Mouse (Mus musculus) liver (tissue): ENCODE measurements around the gene Ccl27a.
"Not testable (repeated sequence)": the region's sequence is repeated elsewhere in the genome, so short reads cannot be mapped to it uniquely, and the experiment has no call there.

Experiments used
- DNase-seq: peaks from one replicate; pipeline ENCODE4 v3.0.0-alpha.2; 2020; ENCODE audit warnings: mixed read lengths

The Ccl27a gene

GRCm38 (mm10) chr4:41774002-41774401 lies at the start of gene Ccl27a:
Gene Ccl27a, minus strand, starts transcription at chr4:41774247.
- peak; percentile 84 for DNase-seq

GRCm38 (mm10) chr4:41783197-41783596 lies 9.2 kb upstream of the Ccl27a start:
- not testable (repeated sequence) for DNase-seq

- not testable (repeated sequence) for DNase-seq
Measured at GRCm38 (mm10) chr4:41782711-41783110, 8.7 kb upstream of the Ccl27a start.

DNA sequence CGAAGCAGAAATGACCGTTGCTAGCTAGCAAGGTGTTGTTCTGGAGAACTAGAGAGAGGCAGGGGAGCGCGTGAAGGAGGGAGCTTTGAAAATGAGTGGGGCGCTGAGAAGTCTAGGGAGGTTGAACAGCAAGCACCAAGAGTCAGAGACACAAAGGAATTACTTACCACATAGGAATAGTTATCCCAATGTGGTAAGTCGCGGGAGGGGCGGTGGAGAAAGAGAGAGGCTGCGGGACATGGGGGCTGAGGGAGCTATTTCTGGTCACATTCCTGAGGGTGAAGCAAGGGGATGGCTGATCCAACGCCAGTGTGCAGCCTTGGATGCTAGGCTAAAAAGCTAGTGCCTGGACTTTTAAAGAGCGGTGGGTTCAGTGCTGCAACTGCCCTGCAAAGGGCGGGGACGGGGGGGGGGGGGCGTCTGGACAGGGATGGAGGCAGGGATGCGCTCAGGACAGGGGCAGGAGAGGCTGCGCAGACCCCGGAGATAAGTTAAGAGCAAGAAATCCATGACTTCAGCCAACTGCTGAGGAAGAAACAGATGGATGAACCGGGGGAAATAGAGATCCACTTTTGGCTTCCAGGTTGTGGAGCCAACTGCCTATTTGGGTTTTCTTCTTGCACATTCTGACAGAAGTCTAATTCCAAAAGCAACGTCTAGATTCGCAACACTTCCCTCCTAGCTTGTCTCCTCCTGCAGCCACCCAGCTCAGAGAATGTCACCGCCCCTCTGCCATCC lies 7.9 kb upstream of the Ccl27a start:
- not testable (repeated sequence) for DNase-seq

- DNase-seq, result not testable (repeated sequence)
Measured at GRCm38 (mm10) chr4:41781271-41781670, 7.2 kb upstream of the Ccl27a start.

- not testable (repeated sequence) for DNase-seq
Measured at GRCm38 (mm10) chr4:41775840-41776239, 1.8 kb upstream of the Ccl27a start.

DNA sequence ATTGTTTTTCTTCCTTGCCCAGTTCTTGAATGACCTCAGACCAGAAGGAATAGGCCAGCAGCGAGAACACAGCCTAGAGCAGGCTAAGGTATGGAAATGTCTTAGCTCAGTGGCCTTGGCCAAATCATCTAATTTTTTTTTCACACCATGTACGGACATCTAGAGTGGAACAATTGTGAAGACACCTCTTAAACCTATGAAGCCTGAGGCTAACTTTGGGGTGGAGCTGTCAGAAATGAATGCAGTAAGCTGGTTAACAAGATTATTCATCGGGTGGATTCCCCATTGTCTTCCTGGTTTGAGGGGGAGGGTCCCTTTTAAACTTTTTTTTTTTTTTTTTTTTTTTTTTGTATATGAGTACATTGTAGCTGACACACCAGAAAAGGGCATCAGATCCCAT lies 459 bp upstream of the Ccl27a start:
- not testable (repeated sequence) for DNase-seq

- peak; percentile 77 for DNase-seq
Measured at GRCm38 (mm10) chr4:41773502-41773901, 545 bp downstream of the Ccl27a start.

DNA sequence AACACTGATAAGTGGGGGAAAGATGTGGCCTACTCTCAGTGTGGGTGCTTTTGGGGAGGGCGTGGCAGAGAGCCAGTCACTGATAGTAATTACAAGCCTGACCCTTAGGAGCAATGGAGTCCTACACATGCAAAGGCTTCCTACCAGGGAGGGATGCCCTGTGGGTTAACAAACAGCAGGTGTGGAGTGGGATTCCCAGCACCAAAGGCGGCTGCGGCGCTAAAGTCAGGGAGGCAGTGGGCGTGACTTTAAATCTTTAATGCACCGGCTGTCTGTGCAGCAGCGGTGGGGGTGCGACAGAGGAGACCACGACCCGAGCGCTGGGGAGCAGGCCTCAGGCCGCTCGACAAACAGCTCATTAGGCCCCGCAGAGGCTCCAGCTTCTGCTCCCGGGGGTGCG lies 1.1 kb downstream of the Ccl27a start:
- DNase-seq, result not testable (repeated sequence)

DNA sequence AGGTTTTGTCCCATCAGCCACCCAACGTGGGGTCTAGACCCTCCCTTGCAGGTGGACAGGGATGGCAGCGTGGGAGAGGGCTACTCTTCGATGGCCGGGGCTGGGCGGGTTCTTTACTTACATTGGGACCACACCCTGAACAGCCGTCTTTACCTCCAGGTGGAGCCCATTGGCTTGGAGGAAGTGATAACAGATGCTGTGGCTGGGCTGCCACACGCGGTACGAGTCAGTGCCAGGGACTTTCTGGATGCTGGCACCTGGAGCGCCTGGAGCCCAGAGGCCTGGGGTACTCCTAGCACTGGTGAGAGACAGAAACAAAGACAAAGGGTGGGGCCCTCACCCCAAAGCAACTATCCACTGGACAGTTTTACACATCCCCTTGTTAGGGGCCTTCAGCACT lies 6.7 kb downstream of the Ccl27a start:
- DNase-seq, result not testable (repeated sequence)

DNA sequence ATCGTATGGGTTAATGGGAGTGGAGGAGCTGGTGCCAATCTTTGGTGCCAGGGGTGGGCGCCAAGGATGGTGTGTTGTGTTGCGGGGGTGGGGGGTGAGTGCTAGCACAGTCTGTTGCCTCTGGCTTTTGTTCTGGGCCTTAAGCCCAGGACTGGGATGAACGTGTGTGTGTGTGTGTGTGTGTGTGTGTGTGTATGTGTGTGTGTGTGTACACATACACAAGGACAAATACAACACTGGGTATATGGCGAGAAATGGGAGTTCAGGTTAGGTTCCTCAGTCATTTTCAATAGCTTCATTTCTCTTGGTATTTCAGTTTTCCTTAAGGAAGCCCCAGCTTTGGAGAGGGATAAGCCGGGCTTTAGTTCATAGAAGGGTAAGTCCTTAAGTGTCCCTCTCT lies 10.9 kb downstream of the Ccl27a start:
- not testable (repeated sequence) for DNase-seq

DNA sequence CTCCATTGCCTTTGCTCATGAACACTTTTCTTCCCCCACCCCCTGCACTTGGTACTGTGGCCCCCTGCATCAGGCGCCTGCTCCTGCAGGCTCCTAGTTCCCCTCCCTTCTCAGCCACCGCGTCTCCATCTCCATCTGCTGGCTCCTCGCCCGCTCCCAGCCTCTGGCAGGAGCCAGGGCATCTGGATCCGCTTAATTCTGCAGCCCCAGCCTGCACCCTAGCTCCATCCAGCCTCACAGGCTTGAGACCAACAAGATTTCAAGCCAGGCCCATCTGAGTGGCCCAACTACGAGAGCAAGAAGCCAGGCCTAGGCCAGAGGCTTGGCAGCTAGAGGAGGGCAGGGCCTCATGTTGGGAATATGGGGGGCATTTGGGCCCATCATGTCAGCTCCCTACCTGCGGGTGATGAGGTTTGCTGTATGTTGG lies 11.3 kb downstream of the Ccl27a start:
- peak; percentile 24 for DNase-seq

GRCm38 (mm10) chr4:41762099-41762687 lies 11.9 kb downstream of the Ccl27a start:
- DNase-seq, result peak; percentile 62

DNA sequence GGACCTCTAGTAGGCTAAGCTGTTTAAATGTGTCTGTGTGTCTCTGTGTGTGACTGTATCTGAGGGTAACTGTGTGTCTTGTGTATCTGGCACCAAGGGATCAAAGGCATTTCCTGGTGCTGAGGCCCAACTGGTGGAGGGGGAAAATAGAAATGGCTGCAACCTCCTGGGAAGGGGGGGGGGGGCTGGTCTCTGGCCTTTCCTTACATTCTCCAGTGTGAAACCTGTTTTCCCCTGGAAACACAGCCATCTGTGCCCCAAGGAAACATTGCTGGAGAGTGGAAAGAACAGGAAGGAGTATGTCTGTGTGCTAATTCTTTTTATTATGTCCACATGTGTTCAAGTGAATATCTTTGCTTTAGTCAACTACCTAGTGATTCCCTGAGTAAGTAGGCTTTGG lies 12.4 kb downstream of the Ccl27a start:
- no peak for DNase-seq

DNA sequence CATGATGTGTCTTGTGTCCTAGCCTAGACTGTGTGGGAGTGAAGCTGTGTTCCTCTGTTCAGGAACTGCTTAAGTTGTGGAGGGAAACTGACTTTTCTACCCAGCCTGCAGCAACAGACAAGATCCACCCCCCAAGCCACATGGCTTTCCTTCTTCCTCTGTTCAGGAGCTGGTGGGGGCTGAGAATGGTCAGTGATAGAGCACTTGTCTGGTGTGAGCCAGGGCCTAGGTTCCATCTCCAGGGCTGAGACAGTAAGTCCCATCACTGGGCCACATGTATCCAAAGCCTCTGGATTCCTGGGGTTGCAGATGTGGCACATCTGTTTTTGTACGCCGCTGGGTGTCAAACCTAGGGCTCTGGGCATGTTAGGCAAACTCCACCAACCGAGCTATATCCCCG lies 13.1 kb downstream of the Ccl27a start:
- DNase-seq, result no peak

DNA sequence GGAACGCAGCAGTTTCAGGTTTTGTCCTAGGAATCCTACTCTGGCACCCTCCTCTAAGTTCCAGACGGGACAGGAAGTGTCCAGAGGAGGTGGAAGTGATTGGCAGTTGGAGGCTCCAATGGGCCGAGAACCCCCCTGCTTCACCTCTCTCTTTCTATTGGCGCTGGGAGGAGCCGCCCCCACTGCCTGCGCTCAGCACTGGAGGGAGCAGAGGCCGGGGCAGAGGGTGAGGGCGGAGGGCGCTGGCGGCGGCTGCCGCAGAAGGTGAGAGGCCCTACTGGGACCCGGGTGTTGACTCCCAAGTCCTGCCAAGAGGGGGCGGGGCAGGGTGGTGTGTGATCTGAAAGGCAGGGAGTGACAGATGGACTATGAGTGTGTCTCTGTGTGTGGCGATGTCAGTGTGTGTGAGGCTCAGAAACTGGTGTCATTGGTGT lies 13.7 kb downstream of the Ccl27a start:
- DNase-seq, result peak; percentile 92

DNA sequence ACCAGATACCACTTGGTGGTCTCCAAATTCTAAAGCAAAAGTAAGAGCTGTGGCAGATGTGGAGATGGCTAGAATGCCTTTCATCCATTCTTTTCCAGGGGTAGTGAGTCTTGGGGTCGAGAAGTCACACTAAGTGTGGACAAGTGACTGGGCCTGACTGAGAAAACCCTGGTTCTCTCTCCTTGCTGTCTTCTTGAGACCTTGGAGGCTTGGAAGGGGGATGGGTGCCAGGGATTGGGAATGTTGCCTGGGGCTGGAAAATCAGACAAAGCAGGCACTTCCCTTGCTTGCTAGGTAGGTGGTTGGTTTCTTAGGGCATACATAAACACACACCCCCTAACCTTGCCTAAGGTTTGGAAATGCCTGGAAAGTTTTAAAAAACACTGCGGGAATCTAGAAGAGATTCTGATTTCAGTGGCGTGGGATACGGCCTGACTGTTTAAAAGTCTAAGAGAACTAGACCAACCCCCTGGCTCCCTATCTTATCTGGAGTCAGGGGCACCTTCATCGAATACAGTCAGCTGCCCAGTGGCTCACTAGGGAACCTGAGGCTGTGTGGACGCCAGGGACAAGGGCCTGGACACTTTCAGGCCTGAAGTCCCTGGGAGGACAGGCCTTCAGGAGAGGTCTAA lies 14.3 kb downstream of the Ccl27a start:
- DNase-seq, result no peak

DNA sequence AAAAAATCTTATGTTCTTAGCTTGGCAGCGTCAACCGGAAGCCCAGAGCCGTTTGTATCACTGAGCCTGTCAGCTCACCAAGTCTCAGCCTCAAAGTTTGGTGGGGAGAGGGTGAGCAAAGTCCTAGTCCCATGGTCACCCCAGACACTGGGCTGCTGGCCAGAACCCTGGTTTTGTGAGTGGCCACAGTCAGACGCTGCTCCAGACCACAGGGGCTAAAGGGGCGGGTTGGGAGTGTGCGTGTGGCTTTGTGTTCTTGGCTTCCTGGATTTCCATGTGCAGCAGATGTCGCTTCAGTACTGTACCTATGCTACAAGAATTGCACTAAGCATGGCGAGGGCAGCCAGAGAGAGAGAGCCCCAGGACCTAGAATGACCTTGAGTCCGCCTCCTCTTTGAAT lies 14.8 kb downstream of the Ccl27a start:
- no peak for DNase-seq

DNA sequence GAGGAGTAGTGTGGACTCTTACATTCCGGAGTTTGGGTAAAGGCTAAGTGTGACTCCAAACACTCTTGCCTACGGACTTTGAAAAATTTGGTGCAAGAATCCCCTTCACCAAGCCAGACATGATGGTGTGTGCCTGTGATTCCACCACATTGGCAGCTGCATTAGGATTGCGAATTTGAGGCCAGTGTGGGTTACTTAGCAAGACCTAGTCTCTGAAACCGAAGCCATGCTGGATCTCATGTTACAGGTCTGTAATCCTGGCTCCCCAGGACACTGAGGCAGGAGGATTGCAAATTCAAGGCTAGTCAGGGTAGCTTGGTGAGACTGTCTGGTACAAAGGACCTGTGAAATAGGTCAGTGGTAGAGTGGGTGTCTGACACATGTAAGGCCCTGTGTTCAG lies 15.3 kb downstream of the Ccl27a start:
- no peak for DNase-seq

- no peak for DNase-seq
Measured at GRCm38 (mm10) chr4:41758021-41758420, 16.0 kb downstream of the Ccl27a start.

GRCm38 (mm10) chr4:41757321-41757720 lies 16.7 kb downstream of the Ccl27a start:
- DNase-seq, result no peak

GRCm38 (mm10) chr4:41756440-41756839 lies 17.6 kb downstream of the Ccl27a start:
- DNase-seq, result no peak

- DNase-seq, result peak; percentile 91
Measured at GRCm38 (mm10) chr4:41755338-41756305, 18.4 kb downstream of the Ccl27a start, which contains the start of gene Sigmar1. Gene Sigmar1, minus strand, starts transcription at chr4:41756157.
